Mouse (Mus musculus): ENCODE results near the gene Dlat.

DNA sequence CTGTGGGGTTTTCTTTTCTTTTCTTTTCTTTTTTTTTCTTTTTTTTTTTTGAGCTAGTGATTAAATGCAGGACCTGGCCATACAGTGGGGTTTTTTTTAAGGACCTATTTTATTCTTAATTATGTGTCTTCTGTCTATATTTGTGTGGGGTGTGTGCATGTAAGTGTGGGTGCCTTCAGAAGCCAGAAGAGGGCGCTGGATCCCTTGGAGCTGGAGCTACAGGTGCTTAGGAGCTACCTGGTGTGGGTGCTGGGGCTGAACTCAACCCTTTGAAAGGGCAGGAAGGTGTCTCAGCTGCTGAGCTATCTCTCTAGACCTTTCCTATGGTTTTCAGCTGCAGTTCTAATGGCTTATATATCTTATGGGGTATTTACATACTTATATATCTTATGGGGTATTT lies 15.2 kb upstream of the Dlat start:
- TF ChIP-seq CTCF (IDR thresholded peaks at IDR 0.05; ENCODE audit: low read depth): peak; percentile 45
- TF ChIP-seq EP300 (IDR thresholded peaks at IDR 0.05; ENCODE audit: low read depth): no peak
